8 mouse cellular contexts compared by ENCODE assay signal in genomic region chr16:44140186-44140787, GRCm38 (mm10). TPM values are rescaled to one million over a fixed set of nuclear protein-coding genes. Genes with fewer than 3 reads are reported as not detected.
DNase-seq lines count a peak whose midpoint lies in the region; ATAC-seq lines count a peak whose summit lies in the region.

No protein-coding gene starts in this region.

- no peaks in the 10 kb centered on the region for H3K27me3 ChIP-seq in embryonic facial prominence, embryonic 14.5 days (replicated peaks; ENCODE audit: control insufficient read depth, insufficient read depth, low read length)

- peak; percentile 72 for ATAC-seq in embryonic facial prominence, embryonic 14.5 days (ENCODE audit: low read depth)
- peak; percentile 66 for ATAC-seq in monocyte, adult 5-6 weeks (replicated peaks; ENCODE audit: insufficient number of reproducible peaks, low FRiP score, low TSS enrichment, poor library complexity, severe bottlenecking)

- H3K27ac ChIP-seq in embryonic facial prominence, embryonic 14.5 days (replicated peaks; ENCODE audit: low read depth, low read length), result peak overlapping the region; percentile 97

- peak overlapping the region; percentile 99 for H3K4me3 ChIP-seq in embryonic facial prominence, embryonic 14.5 days (ENCODE audit: low read depth, low read length)

- peak; percentile 97 for DNase-seq in 3T3-L1 (ENCODE audit: low read depth, low spot score)
- DNase-seq in adrenal gland, postnatal 4 days (ENCODE audit: low spot score in 2 of 2), result peak; percentile 34 to 60
- peak; percentile 94 for DNase-seq in embryonic facial prominence, embryonic 14.5 days (ENCODE audit: low spot score)
- DNase-seq in heart, adult 8-10 months (ENCODE audit: low spot score), result peak; percentile 79
- DNase-seq in kidney, adult 9 months, result peak; percentile 84
- peak; percentile 80 for DNase-seq in liver
- DNase-seq in spleen, postnatal 4 days (ENCODE audit: low spot score in 2 of 2), result peak; percentile 68 to 84

- no peaks in the 10 kb centered on the region for H3K9me3 ChIP-seq in embryonic facial prominence, embryonic 14.5 days (ENCODE audit: control insufficient read depth, low read length)

- H3K4me2 ChIP-seq in embryonic facial prominence, embryonic 14.5 days (ENCODE audit: low read depth, low read length), result peak overlapping the region; percentile 96

- H3K36me3 ChIP-seq in embryonic facial prominence, embryonic 14.5 days (ENCODE audit: control insufficient read depth, insufficient read depth, low read length), result no peaks in the 10 kb centered on the region

- under 1% methylated on average over 38 of the region's 44 CpGs for WGBS in embryonic facial prominence, embryonic 14.5 days

- H3K4me1 ChIP-seq in embryonic facial prominence, embryonic 14.5 days (ENCODE audit: control insufficient read depth, insufficient read depth, low read length), result peaks cover 10% of the 10 kb centered on the region

- peak overlapping the region; percentile 96 for H3K9ac ChIP-seq in embryonic facial prominence, embryonic 14.5 days (ENCODE audit: low read depth, low read length)

RNA-seq across cellular contexts. Expression of gene Naa50, which starts 0.7 kb away (rescaled TPM):
- total RNA-seq in adrenal gland, postnatal 4 days (2021), result 10 to 100 TPM; 90.3 to 93.8 TPM
- 88.8 and 92.1 TPM in 2 replicates for polyA plus RNA-seq in embryonic facial prominence, embryonic 14.5 days (2014; fragmentation: Nextera tagmentation; extraction: Ambion mirVana)
- total RNA-seq in heart, adult 8-10 months (2022), result 10 to 100 TPM; 54.3 to 58.7 (median 55.4) TPM
- total RNA-seq in monocyte, adult 5-6 weeks (2017), result 53.8 to 72.0 TPM (median 71.0 TPM) in 3 replicates

RNA-seq across cellular contexts. Expression of gene Atp6v1a, which starts 0.8 kb away (rescaled TPM):
- 100 to 1,000 TPM in 1 of 2 experiments, 10 to 100 TPM in 1; 91.2 to 121 TPM for total RNA-seq in adrenal gland, postnatal 4 days (2021)
- 75.2 and 76.2 TPM in 2 replicates for polyA plus RNA-seq in embryonic facial prominence, embryonic 14.5 days (2014; fragmentation: Nextera tagmentation; extraction: Ambion mirVana)
- 10 to 100 TPM; 20.2 to 26.2 (median 24.9) TPM for total RNA-seq in heart, adult 8-10 months (2022)
- 61.9 to 76.9 TPM (median 64.2 TPM) in 3 replicates for total RNA-seq in monocyte, adult 5-6 weeks (2017)

RNA-seq across cellular contexts. Expression of gene Usf3, which starts 32.8 kb away (rescaled TPM):
- total RNA-seq in adrenal gland, postnatal 4 days (2021), result 10 to 100 TPM; 26.8 to 28.7 TPM
- 4.7 and 5.5 TPM in 2 replicates for polyA plus RNA-seq in embryonic facial prominence, embryonic 14.5 days (2014; fragmentation: Nextera tagmentation; extraction: Ambion mirVana)
- total RNA-seq in heart, adult 8-10 months (2022), result 10 to 100 TPM; 15.6 to 22.2 (median 17.3) TPM
- total RNA-seq in monocyte, adult 5-6 weeks (2017), result 22.3 to 31.8 TPM (median 29.7 TPM) in 3 replicates

Comparison
In these comparisons a context has a peak if more than half of its experiments do, and no peak if none do; other contexts are left out.
1. Peak in every context shown above with its lines: DNase-seq, ATAC-seq, H3K4me3 ChIP-seq and H3K27ac ChIP-seq.
2. DNase-seq: peak in every context shown above with its lines; median percentile 97 in 3T3-L1; 94 in embryonic facial prominence, embryonic 14.5 days; 84 in kidney, adult 9 months; 80 in liver; 79 in heart, adult 8-10 months; 76 in spleen, postnatal 4 days; 47 in adrenal gland, postnatal 4 days.